Mouse (Mus musculus) bone marrow macrophage, adult 2 months (primary cell): ENCODE measurements at regions not wholly inside any gene's neighbourhood (a gene's known extent, or its start where the extent isn't known, plus 50 kb on each side); places are given as distances from the start of the nearest gene placed in this dataset.

ENCODE experiments used
- CTCF ChIP-seq: IDR thresholded peaks from 2 replicates; pipeline ENCODE4 v1.5.1; 2012; ENCODE audit warnings: low read depth, mild to moderate bottlenecking, low read length, moderate library complexity
- POLR2A ChIP-seq: IDR thresholded peaks from 2 replicates; pipeline ENCODE4 v1.6.1; 2012; ENCODE audit warnings: mild to moderate bottlenecking, low read depth, low read length, borderline replicate concordance

- no peak for TF ChIP-seq POLR2A
- TF ChIP-seq CTCF: no peak
Measured at GRCm38 (mm10) chr3:143759337-143759736, 445.7 kb downstream of the Lmo4 start.
